Comparison of ENCODE assay signal across 16 mouse cellular contexts in the genomic region with DNA sequence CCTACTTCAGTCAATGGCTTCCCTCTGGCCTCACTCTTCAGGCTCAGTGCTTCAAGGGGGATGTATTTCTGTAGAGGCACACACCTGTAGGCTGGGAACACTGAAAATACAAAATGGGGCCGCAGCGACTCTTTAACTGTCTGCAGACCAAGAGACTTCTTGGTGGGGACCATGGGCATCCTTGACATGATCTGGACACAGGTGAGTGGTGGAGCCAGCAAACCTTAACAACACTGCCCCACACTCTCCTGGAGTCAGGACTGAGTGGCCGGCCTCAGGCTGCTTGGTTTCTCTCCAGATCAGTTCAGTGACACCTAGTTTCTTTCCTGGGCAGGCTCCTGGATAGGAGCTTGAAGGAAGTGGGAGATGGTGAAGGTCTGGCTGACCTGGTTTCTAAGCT.
"Had no signal": no experiment of that assay in that cellular context is flagged by ENCODE, and none has a peak within 500 bp of the region (broad histone marks: within the 10 kb centered on the region; RNA-seq: fewer than 3 reads in every experiment).

No protein-coding gene starts in this region.

- DNase-seq: liver, embryonic 13.5 days; liver, postnatal 0 days; lung, adult 2 months; right cerebral cortex, postnatal 14 days; thymus, adult 2 months; thymus, postnatal 36 days had no signal

- H3K27me3 ChIP-seq: liver, embryonic 13.5 days; liver, embryonic 15.5 days; midbrain, embryonic 13.5 days; midbrain, embryonic 15.5 days; neural tube, embryonic 12.5 days; stomach, embryonic 15.5 days had no signal

- H3K9me3 ChIP-seq: liver, embryonic 13.5 days; liver, embryonic 15.5 days; midbrain, embryonic 13.5 days; midbrain, embryonic 15.5 days; neural tube, embryonic 12.5 days; stomach, embryonic 15.5 days had no signal

- H3K4me3 ChIP-seq: liver, embryonic 13.5 days; liver, embryonic 15.5 days; megakaryocyte, embryonic 14.5 days; midbrain, embryonic 13.5 days; midbrain, embryonic 15.5 days; neural tube, embryonic 12.5 days; stomach, embryonic 15.5 days had no signal

- H3K9ac ChIP-seq: liver, embryonic 13.5 days; liver, embryonic 15.5 days; liver, postnatal 0 days; midbrain, embryonic 13.5 days; midbrain, embryonic 15.5 days; neural tube, embryonic 12.5 days; stomach, embryonic 15.5 days had no signal

- H3K4me2 ChIP-seq: liver, embryonic 13.5 days; liver, embryonic 15.5 days; midbrain, embryonic 11.5 days; midbrain, embryonic 13.5 days; midbrain, embryonic 15.5 days; neural tube, embryonic 12.5 days; stomach, embryonic 15.5 days had no signal

- H3K4me1 ChIP-seq: megakaryocyte, embryonic 14.5 days; midbrain, embryonic 15.5 days; stomach, embryonic 15.5 days had no signal

- H3K36me3 ChIP-seq: liver, embryonic 15.5 days; midbrain, embryonic 13.5 days; midbrain, embryonic 15.5 days; neural tube, embryonic 12.5 days; stomach, embryonic 15.5 days had no signal

- ATAC-seq: liver, postnatal 0 days; lung, postnatal 0 days; midbrain, embryonic 13.5 days; midbrain, embryonic 15.5 days had no signal

- H3K27ac ChIP-seq: liver, embryonic 13.5 days; liver, embryonic 15.5 days; macrophage; midbrain, embryonic 13.5 days; midbrain, embryonic 15.5 days; neural tube, embryonic 12.5 days; stomach, embryonic 15.5 days; stomach, postnatal 0 days had no signal
